Mouse (Mus musculus) limb, embryonic 13.5 days (tissue): Measurements from ENCODE around the gene Gm49336. TPM values are rescaled to one million over a fixed set of nuclear protein-coding genes. Genes with fewer than 3 reads are reported as not detected.
A peak's percentile ranks its signal among the peaks of the same experiment; 100 is the strongest.

Source experiments
- ATAC-seq: fragments of 200-750 bp; cut with Nextera tagmentation; 2 replicates; pipeline ENCODE4 v1.8.0; 2017; ENCODE audit warnings: low read depth, moderate number of reproducible peaks, moderate TSS enrichment; ENCODE audit not compliant: low FRiP score
- H3K27ac ChIP-seq: fragments of 300-500 bp; sonication (generic); 2 replicates; pipeline ENCODE4 v1.5.1; 2015; ENCODE audit warnings: inconsistent platforms, mild to moderate bottlenecking, moderate library complexity
- H3K27me3 ChIP-seq: fragments of 300-500 bp; sonication (generic); 2 replicates; pipeline ENCODE4 v1.6.1; 2015; ENCODE audit warnings: mild to moderate bottlenecking, inconsistent platforms
- H3K36me3 ChIP-seq: fragments of 300-500 bp; sonication (generic); 2 replicates; pipeline ENCODE4 v1.6.1; 2015; ENCODE audit warnings: inconsistent platforms, mild to moderate bottlenecking, moderate library complexity
- H3K4me1 ChIP-seq: fragments of 300-500 bp; sonication (generic); 2 replicates; pipeline ENCODE4 v1.6.1; 2015; ENCODE audit warnings: inconsistent platforms
- H3K4me2 ChIP-seq: fragments of 300-500 bp; sonication (generic); replicated peaks from 2 replicates; pipeline ENCODE4 v1.6.1; 2015; ENCODE audit warnings: inconsistent platforms, mild to moderate bottlenecking, moderate library complexity
- H3K4me3 ChIP-seq: fragments of 300-500 bp; sonication (generic); 2 replicates; pipeline ENCODE4 v1.5.1; 2015; ENCODE audit warnings: moderate library complexity, mild to moderate bottlenecking, inconsistent platforms
- H3K9ac ChIP-seq: fragments of 300-500 bp; sonication (generic); 2 replicates; pipeline ENCODE4 v1.6.1; 2015; ENCODE audit warnings: mild to moderate bottlenecking, inconsistent platforms
- H3K9me3 ChIP-seq: fragments of 300-500 bp; sonication (generic); 2 replicates; pipeline ENCODE4 v1.6.1; 2016; ENCODE audit warnings: inconsistent platforms
- WGBS: fragments of 180-500 bp; shearing (Covaris S2); methylation state at CpG from one replicate; pipeline ENCODE4 v1.1.7; 2015; 5-methylcytosine and 5-hydroxymethylcytosine counted together
- polyA plus RNA-seq: library from polyadenylated mRNA; unstranded; fragments of >200 nt; fragmentation: Nextera tagmentation; extraction: Ambion mirVana; gene quantifications from 2 replicates; pipeline ENCODE4 v1.2.1, GENCODE M21; 2015

The Gm49336 gene
- 47.2 and 51.6 TPM in 2 replicates for polyA plus RNA-seq

DNA sequence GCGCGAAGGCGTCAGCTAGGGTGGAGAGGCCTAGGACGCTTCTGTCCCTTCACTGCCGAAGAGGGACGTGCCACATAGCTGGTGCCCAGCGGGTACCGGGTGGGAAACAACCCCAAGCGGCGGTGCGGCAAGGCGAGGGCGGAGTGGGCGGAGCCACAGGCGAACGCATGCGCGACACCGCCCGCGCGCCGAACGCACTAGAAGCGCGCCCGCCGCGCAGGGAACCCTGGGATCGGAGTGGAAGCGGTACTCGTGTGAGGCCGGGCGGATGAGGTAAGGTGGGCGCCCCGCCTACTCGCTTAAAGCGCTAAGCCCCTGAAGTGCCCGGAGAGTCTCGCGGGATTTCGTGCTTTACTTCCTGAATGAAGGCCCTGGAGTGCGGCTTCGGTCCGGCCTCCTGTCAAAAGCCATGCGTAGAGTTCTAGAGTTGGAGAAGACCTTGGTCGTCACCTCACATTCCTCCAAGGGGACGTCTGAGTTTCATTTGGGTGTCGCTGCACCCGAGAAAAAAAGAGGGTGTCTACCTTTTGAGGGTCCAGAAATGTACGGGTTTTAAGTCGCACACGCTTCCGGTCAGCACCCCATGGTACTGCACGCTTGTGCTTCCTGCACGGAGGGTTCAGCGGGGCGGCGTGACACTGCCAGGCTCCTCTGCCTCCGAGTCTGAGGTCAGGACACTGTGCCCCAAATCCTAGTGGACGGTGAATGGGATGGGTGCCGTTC, at the start of gene Gm49336, which contains the start of gene Nupl1:
Gene Gm49336, minus strand, starts transcription at position 227 of the 723 bp plus-strand sequence.
Gene Nupl1, minus strand, starts transcription at position 151 of the 723 bp plus-strand sequence.
- Histone ChIP-seq H3K4me2 (peak within 1 kb of the TSS; percentile 88), H3K36me3 (no peaks in the 10 kb centered on the region; the same call in 1 of the 2 replicates), H3K4me3 (peak within 1 kb of the TSS; percentile 97), H3K4me1 (peaks cover 21% of the 10 kb centered on the region), H3K27ac (peak within 1 kb of the TSS; percentile 73), H3K9ac (peak within 1 kb of the TSS; percentile 97), H3K27me3 (no peaks in the 10 kb centered on the region), H3K9me3 (no peaks in the 10 kb centered on the region)
- WGBS: under 1% methylated on average over 62 of the region's 62 CpGs
- ATAC-seq: peak; percentile 99

GRCm38 (mm10) chr14:60301024-60301423, 49.7 kb upstream of the Gm49336 start:
- no peak overlapping the region for H3K4me3 ChIP-seq
- no peaks in the 10 kb centered on the region for H3K9me3 ChIP-seq
- H3K27me3 ChIP-seq: no peaks in the 10 kb centered on the region
- no peak overlapping the region for H3K9ac ChIP-seq
- no peak overlapping the region for H3K27ac ChIP-seq
- no peak overlapping the region for H3K4me2 ChIP-seq
- H3K4me1 ChIP-seq: no peaks in the 10 kb centered on the region
- ATAC-seq: no peak
- WGBS: 69% methylated on average over 6 of the region's 6 CpGs
- H3K36me3 ChIP-seq: peaks cover 50% of the 10 kb centered on the region

- H3K9ac ChIP-seq: no peak overlapping the region
- 73% methylated on average over 14 of the region's 14 CpGs for WGBS
- no peak overlapping the region for H3K27ac ChIP-seq
- no peak overlapping the region for H3K4me3 ChIP-seq
- H3K4me2 ChIP-seq: no peak overlapping the region
- no peak for ATAC-seq
- peaks cover 50% of the 10 kb centered on the region for H3K36me3 ChIP-seq
- H3K9me3 ChIP-seq: no peaks in the 10 kb centered on the region
- no peaks in the 10 kb centered on the region for H3K4me1 ChIP-seq
- H3K27me3 ChIP-seq: no peaks in the 10 kb centered on the region
These were observed 49.1 kb upstream of the Gm49336 start for GRCm38 (mm10) chr14:60300224-60300991.

DNA sequence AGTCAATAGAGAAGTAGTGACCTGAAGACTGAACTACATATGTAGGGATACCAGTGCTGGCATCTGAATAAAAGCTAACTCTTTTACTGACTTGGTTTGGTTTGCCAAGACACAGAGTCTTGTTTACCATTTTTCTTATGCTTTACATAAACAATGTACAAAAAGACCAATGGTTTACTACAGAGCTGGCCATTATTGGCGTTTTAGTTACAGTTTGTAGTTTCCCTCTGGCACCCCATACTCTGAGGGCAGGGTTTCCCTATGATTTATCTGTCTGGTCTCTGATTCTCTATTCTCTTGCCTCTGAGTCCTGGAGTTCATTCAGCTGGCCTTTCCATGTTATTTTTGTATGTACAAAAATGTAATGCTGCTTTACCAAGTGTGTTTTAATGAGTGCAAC, 44.2 kb upstream of the Gm49336 start:
- H3K4me3 ChIP-seq: no peak overlapping the region
- H3K36me3 ChIP-seq: peaks cover 50% of the 10 kb centered on the region
- 83% methylated on average over 1 of the region's 1 CpGs for WGBS
- no peak overlapping the region for H3K27ac ChIP-seq
- no peaks in the 10 kb centered on the region for H3K4me1 ChIP-seq
- ATAC-seq: no peak
- no peaks in the 10 kb centered on the region for H3K9me3 ChIP-seq
- no peaks in the 10 kb centered on the region for H3K27me3 ChIP-seq
- no peak overlapping the region for H3K4me2 ChIP-seq
- no peak overlapping the region for H3K9ac ChIP-seq

DNA sequence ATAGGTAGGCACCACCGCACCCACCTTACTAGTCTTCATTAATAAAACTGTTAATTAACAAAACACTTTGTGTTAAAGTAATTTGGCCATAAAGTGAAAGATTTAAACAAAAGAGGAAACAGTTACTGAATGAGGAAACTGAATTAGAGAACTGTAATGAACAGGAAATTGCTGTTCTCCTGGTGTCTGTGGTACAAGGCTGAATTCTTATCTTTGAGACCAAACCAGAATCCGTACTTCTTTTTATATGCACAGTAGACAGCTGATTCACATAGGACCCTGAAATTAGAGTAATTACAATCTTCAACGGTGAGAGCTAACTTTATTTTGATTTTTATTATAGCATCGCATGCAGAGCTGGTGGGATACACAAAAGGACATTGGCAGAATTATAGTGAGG, 39.1 kb upstream of the Gm49336 start:
- no peaks in the 10 kb centered on the region for H3K9me3 ChIP-seq
- no peak for ATAC-seq
- no peaks in the 10 kb centered on the region for H3K27me3 ChIP-seq
- no peak overlapping the region for H3K9ac ChIP-seq
- H3K36me3 ChIP-seq: peaks cover 43% of the 10 kb centered on the region
- H3K4me2 ChIP-seq: no peak overlapping the region
- no peak overlapping the region for H3K4me3 ChIP-seq
- no peaks in the 10 kb centered on the region for H3K4me1 ChIP-seq
- 85% methylated on average over 4 of the region's 4 CpGs for WGBS
- no peak overlapping the region for H3K27ac ChIP-seq

- WGBS: 91% methylated on average over 7 of the region's 7 CpGs
- no peak for ATAC-seq
- no peaks in the 10 kb centered on the region for H3K9me3 ChIP-seq
- H3K36me3 ChIP-seq: peaks cover 34% of the 10 kb centered on the region
- H3K4me2 ChIP-seq: no peak overlapping the region
- no peak overlapping the region for H3K4me3 ChIP-seq
- H3K27me3 ChIP-seq: no peaks in the 10 kb centered on the region
- no peaks in the 10 kb centered on the region for H3K4me1 ChIP-seq
- H3K27ac ChIP-seq: no peak overlapping the region
- H3K9ac ChIP-seq: no peak overlapping the region
These were observed 35.0 kb upstream of the Gm49336 start for GRCm38 (mm10) chr14:60286194-60286863.

GRCm38 (mm10) chr14:60275301-60276276, 24.3 kb upstream of the Gm49336 start:
- ATAC-seq: no peak
- peaks cover 10% of the 10 kb centered on the region for H3K4me1 ChIP-seq
- no peak overlapping the region for H3K27ac ChIP-seq
- no peaks in the 10 kb centered on the region for H3K27me3 ChIP-seq
- no peaks in the 10 kb centered on the region; the same call in 1 of the 2 replicates for H3K36me3 ChIP-seq
- no peak overlapping the region for H3K9ac ChIP-seq
- WGBS: 63% methylated on average over 7 of the region's 7 CpGs
- H3K4me2 ChIP-seq: no peak overlapping the region
- H3K4me3 ChIP-seq: no peak overlapping the region
- no peaks in the 10 kb centered on the region for H3K9me3 ChIP-seq

- Histone ChIP-seq H3K9ac (no peak overlapping the region), H3K9me3 (no peaks in the 10 kb centered on the region), H3K4me2 (no peak overlapping the region), H3K4me1 (peaks cover 10% of the 10 kb centered on the region), H3K27ac (no peak overlapping the region), H3K4me3 (no peak overlapping the region), H3K36me3 (no peaks in the 10 kb centered on the region; the same call in 1 of the 2 replicates), H3K27me3 (no peaks in the 10 kb centered on the region)
- no peak for ATAC-seq
- 77% methylated on average over 6 of the region's 6 CpGs for WGBS
These were observed 22.0 kb upstream of the Gm49336 start for GRCm38 (mm10) chr14:60273346-60273745.

DNA sequence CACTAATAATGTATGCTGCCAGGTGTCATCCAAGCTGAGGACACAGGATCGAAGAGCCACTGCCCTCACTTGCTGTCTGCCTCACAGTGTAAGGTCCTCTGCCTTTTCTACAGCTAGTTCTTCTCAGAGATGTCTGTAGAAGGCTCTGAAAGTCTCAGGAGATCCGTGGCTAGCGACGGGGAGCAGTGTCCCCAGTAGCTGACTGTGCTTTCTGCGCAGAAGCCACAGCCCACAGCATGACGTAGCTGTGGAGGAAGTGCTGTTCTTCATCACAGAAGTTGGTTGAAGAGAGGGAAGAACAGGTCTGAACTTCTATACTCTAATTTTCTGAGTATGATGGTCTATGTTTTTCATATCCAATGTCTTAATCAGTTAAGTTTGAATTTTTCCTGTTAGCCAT, 18.0 kb upstream of the Gm49336 start:
- H3K27ac ChIP-seq: no peak overlapping the region
- H3K9me3 ChIP-seq: no peaks in the 10 kb centered on the region
- 87% methylated on average over 6 of the region's 6 CpGs for WGBS
- H3K4me2 ChIP-seq: no peak overlapping the region
- no peaks in the 10 kb centered on the region for H3K36me3 ChIP-seq
- no peak overlapping the region for H3K4me3 ChIP-seq
- H3K27me3 ChIP-seq: no peaks in the 10 kb centered on the region
- ATAC-seq: no peak
- no peak overlapping the region for H3K9ac ChIP-seq
- peaks cover 13% of the 10 kb centered on the region for H3K4me1 ChIP-seq

- peak within 1 kb of the TSS; percentile 81 for H3K4me3 ChIP-seq
- peak; percentile 99 for ATAC-seq
- H3K36me3 ChIP-seq: no peaks in the 10 kb centered on the region
- H3K9ac ChIP-seq: peak within 1 kb of the TSS; percentile 83
- WGBS: under 1% methylated on average over 51 of the region's 51 CpGs
- no peaks in the 10 kb centered on the region for H3K9me3 ChIP-seq
- no peaks in the 10 kb centered on the region for H3K27me3 ChIP-seq
- H3K4me1 ChIP-seq: peaks cover 13% of the 10 kb centered on the region
- peak within 1 kb of the TSS; percentile 74 for H3K4me2 ChIP-seq
- H3K27ac ChIP-seq: peak within 1 kb of the TSS; percentile 48; the same call in 1 of the 2 replicates
These were observed 13.9 kb upstream of the Gm49336 start, which contains the start of gene Mtmr6 for GRCm38 (mm10) chr14:60264990-60265876. TSS of gene Mtmr6 (plus strand) at chr14:60265228.
